Mouse (Mus musculus): ENCODE data around the gene Brd1.
"Not testable (repeated sequence)": the region's sequence is repeated elsewhere in the genome, so short reads cannot be mapped to it uniquely, and the experiment has no call there.

Gene Brd1

GRCm38 (mm10) chr15:88733834-88734571 lies at the start of gene Brd1:
Gene Brd1, minus strand, starts transcription at chr15:88734233.
- peak; percentile 88 to 93 for DNase-seq (ENCODE audit: inconsistent age in 2 of 2, low spot score in 1 of 2)

DNA sequence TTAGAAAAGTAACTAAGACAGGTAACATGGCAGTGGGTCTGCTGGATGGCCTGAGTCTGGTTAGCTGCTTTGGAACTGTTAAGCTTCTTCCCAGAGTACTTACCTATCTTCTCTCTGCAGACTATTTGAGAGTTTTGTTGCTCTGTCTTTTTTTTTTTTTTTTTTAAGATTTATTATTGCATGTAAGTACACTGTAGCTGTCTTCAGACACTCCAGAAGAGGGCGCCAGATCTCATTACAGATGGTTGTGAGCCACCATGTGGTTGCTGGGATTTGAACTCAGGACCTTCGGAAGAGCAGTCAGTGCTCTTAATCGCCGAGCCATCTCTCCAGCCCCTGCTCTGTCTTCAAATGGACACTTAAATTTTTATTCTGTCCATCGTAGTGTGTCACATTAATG lies 40.6 kb upstream of the Brd1 start:
- DNase-seq (ENCODE audit: inconsistent age in 2 of 2, low spot score in 1 of 2): not testable (repeated sequence)

DNA sequence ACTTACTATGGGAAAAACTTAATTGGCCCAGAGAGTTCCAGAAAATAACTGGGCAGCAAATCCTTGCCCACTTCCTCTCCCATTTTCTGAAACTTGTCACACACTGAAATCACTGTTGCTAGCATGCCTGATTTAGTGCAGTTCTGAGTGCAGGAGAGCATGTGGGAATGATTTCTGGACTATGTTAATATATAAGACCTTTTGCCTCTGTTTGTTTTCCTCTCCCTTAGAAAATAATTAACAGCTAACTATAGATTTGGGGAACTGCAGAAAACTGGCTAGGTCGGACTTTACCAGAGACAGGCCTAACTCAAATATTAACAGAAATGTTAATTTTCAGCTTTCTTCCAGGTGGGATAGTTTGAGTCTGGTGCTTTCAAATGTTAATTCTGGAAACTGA lies 34.5 kb upstream of the Brd1 start:
- no peak for DNase-seq (ENCODE audit: inconsistent age in 2 of 2, low spot score in 1 of 2)

- not testable (repeated sequence) for DNase-seq (ENCODE audit: inconsistent age in 2 of 2, low spot score in 1 of 2)
These were observed 32.1 kb upstream of the Brd1 start for GRCm38 (mm10) chr15:88766139-88766538.

GRCm38 (mm10) chr15:88761551-88761950 lies 27.5 kb upstream of the Brd1 start:
- no peak for DNase-seq (ENCODE audit: inconsistent age in 2 of 2, low spot score in 1 of 2)

DNA sequence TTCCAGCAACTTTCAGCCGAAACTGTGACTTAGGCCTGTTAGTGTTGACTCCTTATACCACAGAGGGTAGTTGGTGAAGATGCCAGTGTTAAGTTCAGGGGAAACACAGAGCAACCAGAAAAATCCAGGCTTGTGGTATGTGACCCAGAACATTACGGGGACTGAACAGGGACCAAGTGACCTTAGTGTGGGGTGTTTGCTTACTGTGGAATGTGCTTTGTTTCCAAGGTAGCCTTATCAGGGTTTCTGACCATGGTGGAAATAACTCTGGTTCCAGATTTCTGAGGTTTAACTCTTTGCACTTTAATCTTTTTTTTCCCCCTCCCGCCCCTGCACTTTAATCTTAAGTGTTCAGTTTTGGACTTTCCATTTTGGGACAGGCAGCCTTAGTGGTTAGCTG lies 24.0 kb upstream of the Brd1 start:
- DNase-seq (ENCODE audit: inconsistent age in 2 of 2, low spot score in 1 of 2): peak in 1 of 2 experiments; percentile 59

GRCm38 (mm10) chr15:88755761-88756160 lies 21.7 kb upstream of the Brd1 start:
- DNase-seq (ENCODE audit: inconsistent age in 2 of 2, low spot score in 1 of 2): no peak

DNA sequence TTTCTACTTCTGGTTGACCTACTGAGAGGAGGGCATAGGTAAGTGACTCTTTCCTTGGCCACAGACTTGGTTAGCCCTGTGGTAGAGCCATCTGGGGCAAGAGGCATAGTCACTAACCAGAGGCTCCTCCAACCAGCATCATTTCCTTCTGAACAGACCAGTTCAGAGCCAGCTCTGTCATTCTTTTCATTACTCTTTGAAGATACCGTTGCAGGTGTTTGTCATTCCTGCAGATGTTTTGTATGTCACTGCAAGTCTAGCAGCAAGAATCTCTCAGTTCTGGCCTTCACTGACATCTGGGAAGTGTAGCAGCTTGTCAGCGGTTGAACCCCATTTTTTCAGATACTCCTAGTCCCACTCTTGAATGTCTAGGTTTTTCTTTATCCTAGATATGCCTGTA lies 20.9 kb upstream of the Brd1 start:
- no peak for DNase-seq (ENCODE audit: inconsistent age in 2 of 2, low spot score in 1 of 2)

GRCm38 (mm10) chr15:88752403-88752733 lies 18.3 kb upstream of the Brd1 start:
- DNase-seq (ENCODE audit: inconsistent age in 2 of 2, low spot score in 1 of 2): no peak

DNA sequence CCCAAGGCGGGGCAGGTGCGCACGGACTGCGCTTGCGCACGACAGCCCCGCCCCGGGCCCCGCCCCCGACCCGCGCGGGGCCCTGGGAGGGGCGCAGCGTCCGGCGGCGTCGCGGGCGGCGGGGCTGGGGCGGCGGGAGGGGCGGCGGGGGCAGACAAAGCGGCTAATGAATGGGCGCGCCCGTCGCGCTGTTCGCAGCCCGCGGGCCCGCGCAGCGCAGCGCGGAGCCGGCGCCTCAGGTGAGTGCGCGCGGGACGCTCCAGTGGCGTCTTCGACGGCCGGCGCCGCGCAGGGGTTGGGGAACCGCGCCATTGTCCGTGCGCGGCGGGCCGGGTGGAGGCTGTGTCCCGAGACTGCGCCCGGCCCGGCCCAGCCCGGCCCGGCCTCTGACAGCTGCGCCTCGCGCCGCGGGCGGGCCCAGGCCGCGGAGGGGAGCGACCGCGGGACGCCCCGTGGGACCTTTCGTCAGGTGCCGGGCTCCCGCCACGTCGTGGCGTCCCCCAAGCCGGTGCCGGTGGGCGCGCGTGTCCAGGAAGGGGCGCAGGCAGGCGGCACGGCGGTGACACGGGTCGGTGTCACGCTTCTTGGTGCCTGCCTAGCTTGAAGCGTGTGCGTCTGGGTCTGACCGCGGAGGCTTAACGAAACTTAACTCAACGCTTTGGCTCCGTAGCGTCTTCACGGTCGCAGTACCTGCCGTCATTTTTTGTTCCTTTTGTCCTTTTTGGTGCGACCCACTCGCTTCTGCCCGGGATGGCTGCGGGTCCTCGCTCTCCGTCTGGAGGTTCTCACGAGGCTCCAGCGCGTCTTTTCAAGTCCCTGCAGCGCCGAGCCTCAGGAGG lies 17.8 kb upstream of the Brd1 start, which contains the start of gene Zbed4:
Gene Zbed4 (plus strand): TSS at position 97 of the 839 bp plus-strand sequence.
- no peak for DNase-seq (ENCODE audit: inconsistent age in 2 of 2, low spot score in 1 of 2)

DNA sequence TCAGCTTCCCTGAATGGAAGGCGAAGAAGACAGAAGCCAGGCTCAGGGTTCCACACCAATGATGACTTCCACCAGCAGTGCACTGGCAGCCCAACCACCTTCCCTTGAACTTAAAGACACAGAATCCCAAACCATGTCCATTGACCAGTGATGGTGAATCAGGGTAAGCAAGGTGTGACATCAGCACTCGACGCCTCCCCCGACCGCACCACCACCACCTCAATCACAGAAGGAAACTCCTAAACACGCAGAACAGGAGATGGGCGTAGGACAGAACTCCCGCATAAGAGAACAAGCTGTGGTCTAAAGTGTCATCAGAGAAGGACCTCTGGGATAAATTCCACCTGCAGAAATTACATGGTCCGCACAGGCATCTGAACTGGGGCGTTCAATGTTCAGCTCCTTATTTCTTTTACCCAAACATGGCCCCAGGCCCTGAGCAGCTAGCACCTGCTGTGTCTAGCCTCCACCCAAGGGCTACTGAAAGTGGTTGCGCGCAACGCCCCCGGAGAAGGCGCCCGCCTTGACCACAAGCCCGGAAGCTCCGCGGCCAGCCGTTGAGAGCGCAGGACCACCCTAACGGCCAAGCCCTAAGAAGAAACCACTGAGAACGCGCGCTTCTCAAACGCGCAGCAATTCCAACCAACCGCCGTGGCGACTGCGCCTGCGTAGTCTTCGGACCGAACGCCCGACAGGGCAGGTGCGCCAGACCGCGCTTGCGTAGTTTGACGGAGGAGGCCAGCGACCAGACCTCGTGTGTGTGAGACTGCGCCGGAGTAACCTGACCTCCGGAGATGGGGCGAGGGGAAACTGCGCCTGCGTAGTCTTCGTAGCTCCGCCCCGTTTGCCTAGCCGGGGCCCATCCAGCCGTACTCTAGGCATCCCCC lies 16.9 kb upstream of the Brd1 start:
- DNase-seq (ENCODE audit: inconsistent age in 2 of 2, low spot score in 1 of 2): peak; percentile 100

- DNase-seq (ENCODE audit: inconsistent age in 2 of 2, low spot score in 1 of 2): no peak
These were observed 16.0 kb upstream of the Brd1 start for GRCm38 (mm10) chr15:88750032-88750431.

DNA sequence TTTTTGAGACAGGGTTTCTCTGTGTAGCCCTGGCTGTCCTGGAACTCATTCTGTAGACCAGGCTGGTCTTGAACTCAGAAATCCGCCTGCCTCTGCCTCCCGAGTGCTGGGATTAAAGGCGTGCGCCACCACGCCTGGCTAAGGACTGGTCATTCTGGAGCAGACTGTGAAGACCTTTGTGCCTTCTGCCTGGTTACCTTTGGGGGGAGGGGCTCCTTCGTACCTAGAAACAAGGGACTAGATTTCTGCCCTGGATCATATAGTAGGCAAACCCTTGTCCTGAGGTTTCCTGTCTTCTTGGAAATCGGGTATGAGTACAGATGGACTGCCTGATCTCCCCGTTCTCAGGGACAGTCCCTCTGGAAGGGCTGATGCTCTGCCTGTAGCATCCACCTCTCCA lies 15.6 kb upstream of the Brd1 start:
- not testable (repeated sequence) for DNase-seq (ENCODE audit: inconsistent age in 2 of 2, low spot score in 1 of 2)

DNA sequence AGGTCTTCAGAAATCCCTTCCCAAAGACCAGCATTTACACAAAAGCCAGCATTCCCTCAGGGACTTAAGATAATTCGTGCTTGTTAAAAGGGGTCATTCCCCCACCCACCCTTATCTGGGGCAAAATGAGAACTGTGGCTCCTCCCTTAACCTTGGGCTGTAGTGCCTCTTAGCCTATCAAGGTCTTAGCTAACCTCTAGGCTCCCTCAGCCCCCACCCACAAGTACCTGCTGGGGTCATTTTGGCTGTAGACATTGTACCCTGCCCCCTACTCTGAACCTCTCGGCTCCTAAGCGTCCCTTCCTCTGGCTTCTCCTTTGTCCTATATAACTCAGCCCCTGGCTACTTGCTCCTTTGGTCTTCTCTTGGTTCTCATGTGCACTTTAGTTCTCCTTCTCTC lies 11.9 kb upstream of the Brd1 start:
- no peak for DNase-seq (ENCODE audit: inconsistent age in 2 of 2, low spot score in 1 of 2)

- DNase-seq (ENCODE audit: inconsistent age in 2 of 2, low spot score in 1 of 2): no peak
These were observed 11.3 kb upstream of the Brd1 start for GRCm38 (mm10) chr15:88745347-88745746.

DNA sequence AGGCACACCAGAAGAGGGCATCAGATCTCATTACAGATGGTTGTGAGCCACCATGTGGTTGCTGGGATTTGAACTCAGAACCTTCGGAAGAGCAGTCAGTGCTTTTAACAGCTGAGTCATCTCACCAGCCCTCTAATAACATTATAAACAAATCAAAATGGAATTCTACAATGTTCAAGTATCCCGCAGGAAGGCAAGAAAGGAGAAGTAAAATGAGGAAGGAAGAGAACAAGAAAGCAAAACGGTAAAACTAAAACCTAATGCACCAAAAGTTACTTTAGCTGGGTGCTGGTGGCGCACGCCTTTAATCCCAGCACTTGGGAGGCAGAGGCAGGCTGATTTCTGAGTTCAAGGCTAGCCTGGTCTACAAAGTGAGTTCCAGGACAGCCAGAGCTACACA lies 9.3 kb upstream of the Brd1 start:
- not testable (repeated sequence) for DNase-seq (ENCODE audit: inconsistent age in 2 of 2, low spot score in 1 of 2)

GRCm38 (mm10) chr15:88741366-88741765 lies 7.3 kb upstream of the Brd1 start:
- DNase-seq (ENCODE audit: inconsistent age in 2 of 2, low spot score in 1 of 2): no peak

DNA sequence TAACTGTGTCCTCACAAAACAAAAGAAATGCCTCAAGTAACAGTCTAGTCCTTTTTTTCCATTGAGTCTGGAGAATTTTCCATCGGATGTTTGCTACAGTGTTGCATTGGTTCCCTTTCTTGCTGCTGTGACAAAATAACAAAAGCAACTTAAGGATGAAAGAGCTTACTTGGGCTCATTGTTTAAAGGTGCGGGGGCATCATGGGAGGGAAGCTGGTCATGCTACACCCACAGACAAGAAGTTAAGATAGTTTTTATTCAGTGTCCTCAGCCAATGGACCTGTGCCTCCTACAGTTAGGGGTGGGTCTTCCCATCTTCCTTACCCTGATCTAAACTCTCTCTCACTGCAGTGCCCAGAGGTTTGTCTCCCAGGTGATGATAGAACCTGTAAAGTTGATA lies 4.4 kb upstream of the Brd1 start:
- DNase-seq (ENCODE audit: inconsistent age in 2 of 2, low spot score in 1 of 2): no peak

- DNase-seq (ENCODE audit: inconsistent age in 2 of 2, low spot score in 1 of 2): peak in 1 of 2 experiments; percentile 77
These were observed 2.1 kb upstream of the Brd1 start for GRCm38 (mm10) chr15:88736166-88736565.

- DNase-seq (ENCODE audit: inconsistent age in 2 of 2, low spot score in 1 of 2): peak; percentile 79 to 91
These were observed 837 bp downstream of the Brd1 start for GRCm38 (mm10) chr15:88733041-88733751.
